Mouse (Mus musculus): ENCODE results near the gene Vsig10.
A peak's percentile ranks its signal among the peaks of the same experiment; 100 is the strongest.
"Not testable (repeated sequence)": the region's sequence is repeated elsewhere in the genome, so short reads cannot be mapped to it uniquely, and the experiment has no call there.

Vsig10 gene

DNA sequence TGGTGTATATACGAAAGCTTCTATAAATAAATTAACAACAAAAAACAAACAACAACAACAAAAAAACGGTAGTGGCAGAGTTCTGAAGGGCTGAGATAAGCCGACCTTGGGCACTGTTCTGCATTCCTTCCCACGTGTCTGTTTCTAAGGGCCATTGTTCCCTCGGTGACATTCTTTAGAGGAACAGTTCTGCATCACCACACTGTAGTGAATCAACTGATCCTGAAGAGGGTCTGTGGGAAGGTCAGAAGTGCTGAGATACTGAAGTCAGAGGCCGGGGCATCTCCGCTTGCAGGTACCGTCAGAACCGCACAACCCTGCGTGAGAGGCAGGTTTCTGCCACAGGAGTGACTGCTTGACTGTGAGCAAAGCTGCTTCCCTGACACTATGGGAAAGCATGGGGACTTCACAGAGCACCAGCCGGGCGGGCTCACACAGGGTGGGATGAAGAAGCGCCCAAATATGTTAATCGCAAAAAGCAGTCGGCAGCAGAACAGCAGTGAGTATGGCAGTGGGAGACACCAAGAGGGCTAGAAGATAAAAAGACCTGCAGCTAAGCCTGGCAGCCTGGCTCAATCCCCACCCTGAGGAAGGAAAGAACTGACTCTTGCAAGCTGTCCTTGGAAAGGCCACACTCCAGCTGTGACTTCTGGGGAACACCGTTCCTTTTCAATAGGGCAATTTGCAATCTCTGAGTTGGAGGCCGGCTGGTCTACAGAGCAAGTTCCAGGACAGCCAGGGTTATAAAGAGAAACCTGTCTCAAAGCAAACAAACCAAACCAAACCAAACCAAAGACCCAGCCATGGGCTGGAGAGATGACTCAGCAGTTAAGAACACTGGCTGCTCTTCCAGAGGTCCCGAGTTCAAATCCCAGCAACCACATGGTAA, 14.9 kb upstream of the Vsig10 start:
- no peak for DNase-seq (ENCODE audit: low spot score)

DNA sequence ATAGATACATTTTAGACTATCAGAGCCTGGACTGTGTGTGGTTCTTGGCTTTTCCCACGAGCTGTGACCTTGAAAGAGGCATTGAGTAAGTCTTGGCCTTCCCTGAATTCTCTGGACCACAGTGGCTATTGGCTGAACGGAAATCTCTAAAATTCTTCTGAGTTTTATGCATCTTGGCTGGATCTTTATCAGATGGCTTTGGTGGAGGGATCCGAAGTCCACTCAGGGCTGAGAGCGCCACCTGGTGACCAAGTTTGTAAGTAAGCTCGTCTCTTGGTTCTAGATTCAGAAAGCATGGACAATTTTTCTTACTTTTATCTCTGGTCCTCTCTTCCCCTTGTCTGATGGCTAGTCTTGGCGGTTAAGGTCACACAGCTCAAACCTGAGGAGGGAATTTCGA, 13.9 kb upstream of the Vsig10 start:
- peak; percentile 60 for DNase-seq (ENCODE audit: low spot score)

DNA sequence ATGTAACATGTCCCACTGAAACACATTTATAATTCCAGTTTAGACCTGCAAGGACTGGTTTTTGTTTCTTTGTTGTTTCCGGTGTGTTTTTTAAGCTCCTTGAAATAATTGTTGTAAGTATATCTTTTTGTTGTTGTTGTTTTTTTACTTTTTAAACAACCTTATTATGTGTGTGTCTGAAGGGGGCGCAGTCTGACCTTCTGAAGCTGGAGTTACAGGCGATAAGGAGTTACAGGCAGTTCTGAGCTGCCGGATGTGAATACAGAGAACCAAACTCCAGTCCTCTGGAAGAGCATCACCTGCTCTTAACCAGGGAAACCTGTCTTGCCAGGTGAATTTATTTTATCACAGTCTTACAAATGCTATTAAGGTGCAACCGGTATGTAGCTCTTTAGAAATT, 13.1 kb upstream of the Vsig10 start:
- no peak for DNase-seq (ENCODE audit: low spot score)

- DNase-seq (ENCODE audit: low spot score): no peak
Observed at GRCm38 (mm10) chr5:117306826-117307225, 12.1 kb upstream of the Vsig10 start.

- peak; percentile 62 for DNase-seq (ENCODE audit: low spot score)
Observed at GRCm38 (mm10) chr5:117307699-117308098, 11.2 kb upstream of the Vsig10 start.

DNA sequence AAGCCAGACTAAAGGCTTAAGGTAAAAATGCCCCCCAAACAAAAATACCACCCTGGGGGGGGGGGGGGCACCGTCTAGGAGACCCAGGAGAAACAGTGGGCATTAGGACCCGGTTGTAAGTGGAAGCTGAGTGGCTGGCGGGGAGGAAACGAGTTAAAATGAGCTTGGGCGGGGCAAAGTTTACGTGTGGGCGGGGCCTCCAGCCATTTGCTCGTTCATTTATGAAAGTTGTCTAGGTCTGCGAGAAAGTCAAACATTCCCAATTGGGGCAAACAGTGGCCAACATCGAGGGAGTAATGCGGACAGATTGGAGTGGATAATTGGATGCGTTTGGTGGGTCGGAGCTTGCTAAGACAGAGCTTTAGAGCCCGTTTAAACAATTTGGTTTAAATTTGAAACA, 5.5 kb upstream of the Vsig10 start:
- DNase-seq (ENCODE audit: low spot score): peak; percentile 44

DNA sequence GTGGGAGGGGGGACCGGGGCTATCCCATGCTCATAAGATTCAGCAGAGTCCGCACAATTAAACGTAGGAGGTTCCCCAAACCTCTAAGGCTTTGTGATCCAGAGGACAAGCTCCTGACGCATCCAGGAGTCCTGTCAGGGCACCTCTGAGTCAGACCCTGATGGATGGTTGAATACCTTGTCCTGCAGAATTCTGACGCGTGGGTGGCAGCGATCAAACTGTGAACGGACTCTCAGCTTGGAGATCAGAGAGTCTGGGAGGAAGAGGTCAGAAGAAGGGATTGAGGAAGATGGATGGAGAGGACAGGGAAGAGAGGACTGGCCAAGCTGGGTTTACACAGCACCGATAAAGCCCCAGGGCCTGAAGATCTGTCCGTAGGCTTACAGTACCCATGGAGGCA, 5.0 kb upstream of the Vsig10 start:
- DNase-seq (ENCODE audit: low spot score): no peak

GRCm38 (mm10) chr5:117314587-117315428, 4.1 kb upstream of the Vsig10 start:
- no peak for DNase-seq (ENCODE audit: low spot score)

- DNase-seq (ENCODE audit: low spot score): no peak
Observed at GRCm38 (mm10) chr5:117323751-117324150, 4.9 kb downstream of the Vsig10 start.

DNA sequence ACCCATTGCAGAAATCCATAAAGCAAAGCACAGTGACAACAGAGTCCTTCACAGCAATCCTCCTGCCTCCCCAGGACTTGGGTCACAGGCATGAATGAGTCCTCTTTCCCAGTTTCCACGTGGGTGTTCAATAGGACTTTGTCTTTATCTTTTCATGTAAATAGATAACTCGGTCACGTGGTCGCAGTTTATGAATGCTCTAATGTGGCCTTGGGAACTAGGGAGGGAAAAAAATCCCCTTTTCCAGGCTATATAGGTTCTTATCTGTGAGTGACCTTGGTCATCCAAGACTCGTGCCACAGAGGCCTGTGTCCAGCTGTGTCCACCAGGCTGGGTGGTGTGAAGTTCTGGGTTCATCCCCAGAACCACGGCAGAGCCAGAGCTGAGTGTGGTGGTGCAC, 7.5 kb downstream of the Vsig10 start:
- no peak for DNase-seq (ENCODE audit: low spot score)

GRCm38 (mm10) chr5:117330457-117330856, 11.6 kb downstream of the Vsig10 start:
- no peak for DNase-seq (ENCODE audit: low spot score)

- no peak for DNase-seq (ENCODE audit: low spot score)
Observed at GRCm38 (mm10) chr5:117337999-117338398, 19.1 kb downstream of the Vsig10 start.

DNA sequence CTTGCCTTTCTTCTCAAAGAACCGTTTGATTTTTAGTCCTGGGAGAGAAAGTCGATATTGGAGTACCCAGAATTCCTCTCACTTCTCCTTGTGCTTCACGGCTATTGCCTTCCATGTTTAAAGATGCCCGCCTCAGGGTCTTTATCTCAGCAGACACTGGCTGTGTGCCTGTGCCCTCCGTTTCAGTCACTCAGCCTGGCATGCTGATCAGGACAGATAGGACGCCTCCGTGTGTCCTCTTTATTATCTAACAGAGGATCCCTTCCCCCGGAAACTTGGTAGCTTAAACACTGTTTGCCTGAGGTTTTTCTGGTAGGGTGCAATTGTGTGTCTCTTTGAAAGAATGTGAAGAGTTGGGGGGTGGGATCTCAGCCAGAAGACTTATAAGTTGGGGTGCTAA, 19.6 kb downstream of the Vsig10 start:
- DNase-seq (ENCODE audit: low spot score): no peak

GRCm38 (mm10) chr5:117340081-117340480, 21.2 kb downstream of the Vsig10 start:
- DNase-seq (ENCODE audit: low spot score): no peak

- no peak for DNase-seq (ENCODE audit: low spot score)
Observed at GRCm38 (mm10) chr5:117341896-117342295, 23.0 kb downstream of the Vsig10 start.

GRCm38 (mm10) chr5:117344496-117344895, 25.6 kb downstream of the Vsig10 start:
- not testable (repeated sequence) for DNase-seq (ENCODE audit: low spot score)

DNA sequence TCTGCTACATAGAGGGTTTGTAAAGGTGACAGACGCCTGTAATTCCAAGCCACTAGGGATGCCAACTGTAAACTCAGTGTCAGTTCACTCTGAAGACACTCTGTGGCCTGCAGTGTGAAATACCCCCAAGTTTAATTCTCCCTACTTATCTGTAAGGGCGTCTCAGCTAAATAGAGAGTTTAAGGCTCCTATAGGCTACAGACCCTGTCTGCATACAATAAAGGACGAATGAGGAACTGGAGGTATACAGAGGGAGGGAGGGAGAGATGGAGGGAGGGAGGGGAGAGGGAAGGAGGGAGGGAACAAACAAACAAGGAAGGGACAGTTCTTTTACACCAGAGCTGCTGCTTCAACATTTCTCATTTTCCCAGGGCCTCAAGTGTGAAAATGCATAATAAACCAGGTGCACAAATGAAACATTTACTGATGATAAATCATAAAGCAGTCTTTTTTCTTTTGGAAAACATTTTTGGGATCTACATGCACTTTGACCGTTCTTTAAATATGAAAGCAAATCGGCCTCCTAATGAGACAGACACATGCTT, 26.6 kb downstream of the Vsig10 start:
- no peak for DNase-seq (ENCODE audit: low spot score)

GRCm38 (mm10) chr5:117346281-117346680, 27.4 kb downstream of the Vsig10 start:
- DNase-seq (ENCODE audit: low spot score): no peak

GRCm38 (mm10) chr5:117347011-117347410, 28.1 kb downstream of the Vsig10 start:
- DNase-seq (ENCODE audit: low spot score): no peak

- no peak for DNase-seq (ENCODE audit: low spot score)
Observed at GRCm38 (mm10) chr5:117347838-117348237, 29.0 kb downstream of the Vsig10 start.

DNA sequence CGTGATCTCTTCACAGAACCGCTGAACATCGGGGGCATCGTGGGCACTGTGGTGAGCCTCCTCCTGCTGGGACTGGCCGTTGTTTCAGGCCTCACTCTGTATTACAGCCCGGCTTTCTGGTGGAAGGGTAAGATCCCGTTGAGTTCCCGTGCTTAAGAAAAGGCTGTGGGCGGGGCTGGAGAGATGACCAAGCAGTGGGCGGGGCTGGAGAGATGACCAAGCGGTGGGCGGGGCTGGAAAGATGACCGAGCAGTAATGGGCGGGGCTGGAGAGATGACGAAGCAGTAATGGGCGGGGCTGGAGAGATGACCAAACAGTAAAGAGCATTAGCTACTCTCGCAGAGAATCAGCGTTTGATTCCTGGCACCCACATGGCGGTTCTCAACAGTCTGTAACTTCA, 29.4 kb downstream of the Vsig10 start:
- no peak for DNase-seq (ENCODE audit: low spot score)

DNA sequence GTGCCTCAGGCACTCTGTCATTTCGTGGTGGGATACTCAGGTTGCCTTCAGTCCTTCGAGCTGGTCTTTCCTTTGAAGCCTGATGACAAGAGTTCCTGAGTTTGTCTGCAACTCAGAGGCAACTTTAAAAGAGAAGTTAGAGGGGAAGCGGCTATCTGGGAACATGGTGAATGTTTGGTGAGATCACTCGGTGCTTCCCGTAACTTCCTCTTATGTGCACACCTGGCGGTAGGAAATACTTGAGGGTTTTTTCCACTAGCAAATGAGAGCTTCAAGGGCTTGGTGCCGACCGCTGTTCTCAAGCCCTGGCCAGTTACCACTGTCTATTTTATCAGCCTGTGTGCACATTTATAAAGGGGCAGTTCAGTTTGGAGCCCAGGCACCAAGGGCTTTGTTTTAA, 35.2 kb downstream of the Vsig10 start:
- DNase-seq (ENCODE audit: low spot score): no peak

Measured in spleen, adult 12 weeks (tissue).